Mouse (Mus musculus): ENCODE results near the gene Prkca. TPM values are rescaled to one million over a fixed set of nuclear protein-coding genes. Genes with fewer than 3 reads are reported as not detected.

The Prkca gene
- polyA plus RNA-seq, 1 experiment from 2014 or later, result 8.6 TPM

GRCm38 (mm10) chr11:108210749-108211148 is 133.0 kb downstream of the Prkca start:
- no peak overlapping the region for H3K4me2 ChIP-seq
- H3K9me3 ChIP-seq, result no peaks in the 10 kb centered on the region
- H3K27ac ChIP-seq (replicated peaks), result no peak overlapping the region
- H3K4me1 ChIP-seq (replicated peaks), result peaks cover 10% of the 10 kb centered on the region
- H3K4me3 ChIP-seq, result no peak overlapping the region
- 92% methylated on average over 7 of the region's 7 CpGs for WGBS
- ATAC-seq (ENCODE audit: low FRiP score, low read depth), result no peak
- no peak overlapping the region for H3K9ac ChIP-seq
- no peaks in the 10 kb centered on the region for H3K27me3 ChIP-seq
- H3K36me3 ChIP-seq, result no peaks in the 10 kb centered on the region

GRCm38 (mm10) chr11:108206602-108207001 is 137.1 kb downstream of the Prkca start:
- no peaks in the 10 kb centered on the region for H3K9me3 ChIP-seq
- no peak overlapping the region for H3K9ac ChIP-seq
- no peak overlapping the region for H3K4me3 ChIP-seq
- 95% methylated on average over 2 of the region's 2 CpGs for WGBS
- H3K27me3 ChIP-seq, result no peaks in the 10 kb centered on the region
- H3K36me3 ChIP-seq, result no peaks in the 10 kb centered on the region
- H3K27ac ChIP-seq (replicated peaks), result no peak overlapping the region
- no peak overlapping the region for H3K4me2 ChIP-seq
- ATAC-seq (ENCODE audit: low FRiP score, low read depth), result no peak
- peaks cover 21% of the 10 kb centered on the region for H3K4me1 ChIP-seq (replicated peaks)

- no peak for ATAC-seq (ENCODE audit: low FRiP score, low read depth)
- Histone ChIP-seq H3K27ac (replicated peaks) (no peak overlapping the region), H3K27me3 (no peaks in the 10 kb centered on the region), H3K4me2 (no peak overlapping the region), H3K4me1 (replicated peaks) (peaks cover 25% of the 10 kb centered on the region), H3K9ac (no peak overlapping the region), H3K4me3 (no peak overlapping the region), H3K9me3 (no peaks in the 10 kb centered on the region), H3K36me3 (no peaks in the 10 kb centered on the region)
- WGBS, result 18% methylated on average over 5 of the region's 5 CpGs
Observed at GRCm38 (mm10) chr11:108204895-108205248, 138.9 kb downstream of the Prkca start.

GRCm38 (mm10) chr11:108204202-108204894 is 139.4 kb downstream of the Prkca start:
- H3K9me3 ChIP-seq, result no peaks in the 10 kb centered on the region
- no peaks in the 10 kb centered on the region for H3K36me3 ChIP-seq
- H3K4me2 ChIP-seq, result no peak overlapping the region
- 0 out of 2 replicates have a peak overlapping the region, but pooled peaks have one; percentile 17 for H3K27ac ChIP-seq (replicated peaks)
- no peak for ATAC-seq (ENCODE audit: low FRiP score, low read depth)
- H3K4me1 ChIP-seq (replicated peaks), result peaks cover 25% of the 10 kb centered on the region
- H3K4me3 ChIP-seq, result no peak overlapping the region
- no peaks in the 10 kb centered on the region for H3K27me3 ChIP-seq
- WGBS, result 38% methylated on average over 7 of the region's 7 CpGs
- H3K9ac ChIP-seq, result no peak overlapping the region

- ATAC-seq (ENCODE audit: low FRiP score, low read depth), result no peak
- Histone ChIP-seq H3K9me3 (no peaks in the 10 kb centered on the region), H3K4me3 (no peak overlapping the region), H3K27ac (replicated peaks) (no peak overlapping the region), H3K36me3 (no peaks in the 10 kb centered on the region), H3K4me2 (no peak overlapping the region), H3K27me3 (no peaks in the 10 kb centered on the region), H3K4me1 (replicated peaks) (peaks cover 25% of the 10 kb centered on the region), H3K9ac (no peak overlapping the region)
- 86% methylated on average over 7 of the region's 7 CpGs for WGBS
Observed at GRCm38 (mm10) chr11:108202835-108203234, 140.9 kb downstream of the Prkca start.

- no peaks in the 10 kb centered on the region for H3K27me3 ChIP-seq
- no peak overlapping the region for H3K4me2 ChIP-seq
- H3K9me3 ChIP-seq, result no peaks in the 10 kb centered on the region
- no peak overlapping the region for H3K27ac ChIP-seq (replicated peaks)
- WGBS, result 78% methylated on average over 15 of the region's 15 CpGs
- H3K4me3 ChIP-seq, result no peak overlapping the region
- no peak overlapping the region for H3K9ac ChIP-seq
- ATAC-seq (ENCODE audit: low FRiP score, low read depth), result no peak
- H3K4me1 ChIP-seq (replicated peaks), result peaks cover 30% of the 10 kb centered on the region
- H3K36me3 ChIP-seq, result no peaks in the 10 kb centered on the region
Observed at GRCm38 (mm10) chr11:108200679-108201586, 142.8 kb downstream of the Prkca start.

GRCm38 (mm10) chr11:108199429-108199985 is 144.2 kb downstream of the Prkca start:
- ATAC-seq (ENCODE audit: low FRiP score, low read depth), result no peak
- Histone ChIP-seq H3K27ac (replicated peaks) (no peak overlapping the region), H3K36me3 (no peaks in the 10 kb centered on the region), H3K9me3 (no peaks in the 10 kb centered on the region), H3K4me3 (no peak overlapping the region), H3K27me3 (no peaks in the 10 kb centered on the region), H3K4me1 (replicated peaks) (peaks cover 24% of the 10 kb centered on the region), H3K9ac (no peak overlapping the region), H3K4me2 (no peak overlapping the region)
- 87% methylated on average over 4 of the region's 4 CpGs for WGBS

- no peaks in the 10 kb centered on the region for H3K27me3 ChIP-seq
- no peak overlapping the region for H3K4me3 ChIP-seq
- H3K36me3 ChIP-seq, result no peaks in the 10 kb centered on the region
- H3K27ac ChIP-seq (replicated peaks), result no peak overlapping the region
- H3K9ac ChIP-seq, result no peak overlapping the region
- no peaks in the 10 kb centered on the region for H3K9me3 ChIP-seq
- 59% methylated on average over 5 of the region's 5 CpGs for WGBS
- no peak overlapping the region for H3K4me2 ChIP-seq
- H3K4me1 ChIP-seq (replicated peaks), result peaks cover 15% of the 10 kb centered on the region
- ATAC-seq (ENCODE audit: low FRiP score, low read depth), result no peak
Observed at GRCm38 (mm10) chr11:108198592-108198991, 145.1 kb downstream of the Prkca start.

GRCm38 (mm10) chr11:108197427-108198218 is 146.1 kb downstream of the Prkca start:
- Histone ChIP-seq H3K27me3 (no peaks in the 10 kb centered on the region), H3K4me3 (no peak overlapping the region), H3K4me1 (replicated peaks) (0 out of 2 replicates have a peak, but pooled peaks cover 9% of the 10 kb centered on the region), H3K27ac (replicated peaks) (no peak overlapping the region), H3K36me3 (no peaks in the 10 kb centered on the region), H3K4me2 (no peak overlapping the region), H3K9me3 (no peaks in the 10 kb centered on the region), H3K9ac (no peak overlapping the region)
- no peak for ATAC-seq (ENCODE audit: low FRiP score, low read depth)
- WGBS, result 46% methylated on average over 9 of the region's 9 CpGs

GRCm38 (mm10) chr11:108196796-108197195 is 146.9 kb downstream of the Prkca start:
- Histone ChIP-seq H3K9me3 (no peaks in the 10 kb centered on the region), H3K4me1 (replicated peaks) (0 out of 2 replicates have a peak, but pooled peaks cover 9% of the 10 kb centered on the region), H3K4me2 (no peak overlapping the region), H3K36me3 (no peaks in the 10 kb centered on the region), H3K27ac (replicated peaks) (no peak overlapping the region), H3K9ac (no peak overlapping the region), H3K4me3 (no peak overlapping the region), H3K27me3 (no peaks in the 10 kb centered on the region)
- no peak for ATAC-seq (ENCODE audit: low FRiP score, low read depth)
- WGBS, result 87% methylated on average over 3 of the region's 3 CpGs

- no peak overlapping the region for H3K4me3 ChIP-seq
- H3K4me1 ChIP-seq (replicated peaks), result no peaks in the 10 kb centered on the region
- WGBS, result 93% methylated on average over 6 of the region's 6 CpGs
- H3K27ac ChIP-seq (replicated peaks), result no peak overlapping the region
- H3K27me3 ChIP-seq, result no peaks in the 10 kb centered on the region
- no peak overlapping the region for H3K9ac ChIP-seq
- no peak for ATAC-seq (ENCODE audit: low FRiP score, low read depth)
- H3K36me3 ChIP-seq, result no peaks in the 10 kb centered on the region
- H3K4me2 ChIP-seq, result no peak overlapping the region
- no peaks in the 10 kb centered on the region for H3K9me3 ChIP-seq
Observed at GRCm38 (mm10) chr11:108190298-108190697, 153.4 kb downstream of the Prkca start.
